Mouse (Mus musculus) urinary bladder, postnatal 10 days (tissue): ENCODE measurements around the gene Olfr1328.
"Not testable (repeated sequence)": the region's sequence is repeated elsewhere in the genome, so short reads cannot be mapped to it uniquely, and the experiment has no call there.

Experiments used
- DNase-seq: peaks from one replicate; pipeline ENCODE4 v3.0.0; 2022; ENCODE audit warnings: low spot score

The Olfr1328 gene

GRCm38 (mm10) chr4:118938512-118938911 is at the start of gene Olfr1328:
Gene Olfr1328, minus strand, starts transcription at chr4:118938612.
- DNase-seq = no peak

- DNase-seq = no peak
Observed at GRCm38 (mm10) chr4:118985291-118985690, 46.9 kb upstream of the Olfr1328 start.

DNA sequence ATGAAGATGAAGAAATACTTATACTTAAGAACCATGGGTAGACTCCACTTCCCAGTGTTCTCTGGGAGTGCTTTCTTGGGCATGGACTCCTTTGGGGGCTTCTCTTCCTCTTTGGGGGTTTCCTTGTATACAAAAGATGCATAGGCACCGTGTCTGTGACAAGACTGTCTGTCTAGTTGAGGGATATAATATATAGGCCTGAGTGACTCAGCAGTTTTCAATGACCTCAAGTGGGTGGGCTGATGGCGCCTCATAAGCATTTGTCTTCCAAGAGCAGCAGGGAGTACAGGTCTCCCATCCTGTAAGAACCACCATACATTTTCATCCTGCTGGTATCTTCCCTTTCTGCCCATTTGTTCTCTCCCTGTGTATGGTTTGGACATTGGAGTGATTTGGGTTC is 34.9 kb upstream of the Olfr1328 start:
- DNase-seq = no peak

GRCm38 (mm10) chr4:118967711-118968110 is 29.3 kb upstream of the Olfr1328 start:
- no peak for DNase-seq

GRCm38 (mm10) chr4:118961141-118961628 is 22.8 kb upstream of the Olfr1328 start, which contains the start of gene Lao1:
Gene Lao1, plus strand, starts transcription at chr4:118961578.
- no peak for DNase-seq

DNA sequence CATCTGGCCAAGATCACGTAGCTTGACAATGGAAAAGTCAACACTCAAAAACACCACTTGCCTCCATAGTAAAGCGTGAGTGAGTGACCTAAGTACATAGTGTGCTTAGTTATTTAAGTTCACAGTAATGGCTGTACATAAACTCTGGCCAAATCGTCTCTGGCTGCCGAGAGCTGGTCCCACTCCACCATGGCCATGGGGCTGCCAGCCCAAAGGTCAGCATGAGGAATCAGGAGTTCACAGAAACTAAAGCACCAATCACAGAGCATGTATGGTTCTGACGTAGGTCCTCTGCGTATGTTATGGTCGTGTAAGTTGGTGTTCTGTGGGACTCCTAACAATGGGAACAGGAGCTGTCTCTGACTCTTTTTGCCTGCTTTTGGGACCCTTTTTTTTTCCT is 20.4 kb upstream of the Olfr1328 start:
- no peak for DNase-seq

GRCm38 (mm10) chr4:118931326-118931725 is 7.1 kb downstream of the Olfr1328 start:
- not testable (repeated sequence) for DNase-seq

- not testable (repeated sequence) for DNase-seq
Observed at GRCm38 (mm10) chr4:118917365-118917764, 21.0 kb downstream of the Olfr1328 start, which contains the start of gene Olfr1329. Gene Olfr1329, minus strand, starts transcription at chr4:118917465.

- no peak for DNase-seq
Observed at GRCm38 (mm10) chr4:118901981-118902380, 36.4 kb downstream of the Olfr1328 start.

GRCm38 (mm10) chr4:118888297-118888696 is 50.1 kb downstream of the Olfr1328 start, which contains the start of gene Olfr1330:
Gene Olfr1330, plus strand, starts transcription at chr4:118888597.
- DNase-seq = no peak
